Mouse (Mus musculus) embryonic facial prominence, embryonic 15.5 days (tissue): ENCODE measurements around the gene Gm4894. TPM values are rescaled to one million over a fixed set of nuclear protein-coding genes. Genes with fewer than 3 reads are reported as not detected.

Experiments
- ATAC-seq: fragments of 200-750 bp; cut with Nextera tagmentation; 2 replicates; pipeline ENCODE4 v1.8.0; 2017; ENCODE audit warnings: low read depth, moderate TSS enrichment; ENCODE audit not compliant: insufficient number of reproducible peaks, low FRiP score, low TSS enrichment
- H3K27ac ChIP-seq: fragments of 300-500 bp; sonication (generic); replicated peaks from 2 replicates; pipeline ENCODE4 v1.5.1; 2015; ENCODE audit warnings: mild to moderate bottlenecking, inconsistent platforms
- H3K27me3 ChIP-seq: fragments of 300-500 bp; sonication (generic); 2 replicates; pipeline ENCODE4 v1.6.1; 2015; ENCODE audit warnings: inconsistent platforms
- H3K36me3 ChIP-seq: fragments of 300-500 bp; sonication (generic); 2 replicates; pipeline ENCODE4 v1.6.1; 2015; ENCODE audit warnings: mild to moderate bottlenecking, inconsistent platforms
- H3K4me1 ChIP-seq: fragments of 300-500 bp; sonication (generic); 2 replicates; pipeline ENCODE4 v1.6.1; 2015; ENCODE audit warnings: inconsistent platforms
- H3K4me2 ChIP-seq: fragments of 300-500 bp; sonication (generic); replicated peaks from 2 replicates; pipeline ENCODE4 v1.6.1; 2015; ENCODE audit warnings: mild to moderate bottlenecking, inconsistent platforms
- H3K4me3 ChIP-seq: fragments of 300-500 bp; sonication (generic); replicated peaks from 2 replicates; pipeline ENCODE4 v1.5.1; 2015; ENCODE audit warnings: mild to moderate bottlenecking, inconsistent platforms
- H3K9ac ChIP-seq: fragments of 300-500 bp; sonication (generic); 2 replicates; pipeline ENCODE4 v1.6.1; 2015; ENCODE audit warnings: inconsistent platforms
- H3K9me3 ChIP-seq: fragments of 300-500 bp; sonication (generic); replicated peaks from 2 replicates; pipeline ENCODE4 v1.6.1; 2016; ENCODE audit warnings: inconsistent platforms
- WGBS: fragments of 180-500 bp; shearing (Covaris S2); methylation state at CpG from one replicate; pipeline ENCODE4 v1.1.7; 2015; 5-methylcytosine and 5-hydroxymethylcytosine counted together
- polyA plus RNA-seq: library from polyadenylated mRNA; unstranded; fragments of >200 nt; fragmentation: Nextera tagmentation; extraction: Ambion mirVana; gene quantifications from 2 replicates; pipeline ENCODE4 v1.2.1, GENCODE M21; 2015

The Gm4894 gene
- polyA plus RNA-seq, 1 experiment from 2014 or later: not detected

GRCm38 (mm10) chr9:49275976-49276375 lies 25.6 kb downstream of the Gm4894 start:
- Histone ChIP-seq H3K27me3 (no peaks in the 10 kb centered on the region), H3K4me2 (no peak overlapping the region), H3K9ac (no peak overlapping the region), H3K36me3 (no peaks in the 10 kb centered on the region), H3K27ac (no peak overlapping the region), H3K4me1 (no peaks in the 10 kb centered on the region; the same call in 1 of the 2 replicates), H3K4me3 (no peak overlapping the region), H3K9me3 (no peaks in the 10 kb centered on the region)
- 32% methylated on average over 4 of the region's 4 CpGs for WGBS
- no peak for ATAC-seq

GRCm38 (mm10) chr9:49276542-49277334 lies 26.4 kb downstream of the Gm4894 start:
- Histone ChIP-seq H3K36me3 (no peaks in the 10 kb centered on the region), H3K27me3 (no peaks in the 10 kb centered on the region), H3K9ac (no peak overlapping the region), H3K9me3 (no peaks in the 10 kb centered on the region), H3K4me2 (no peak overlapping the region), H3K4me3 (no peak overlapping the region), H3K27ac (no peak overlapping the region), H3K4me1 (no peaks in the 10 kb centered on the region; the same call in 1 of the 2 replicates)
- 76% methylated on average over 11 of the region's 11 CpGs for WGBS
- no peak for ATAC-seq

GRCm38 (mm10) chr9:49295101-49295500 lies 44.8 kb downstream of the Gm4894 start:
- ATAC-seq: no peak
- Histone ChIP-seq H3K4me3 (no peak overlapping the region), H3K4me2 (no peak overlapping the region), H3K36me3 (no peaks in the 10 kb centered on the region), H3K4me1 (no peaks in the 10 kb centered on the region), H3K27ac (no peak overlapping the region), H3K9ac (no peak overlapping the region), H3K9me3 (no peaks in the 10 kb centered on the region), H3K27me3 (no peaks in the 10 kb centered on the region)
- 77% methylated on average over 1 of the region's 1 CpGs for WGBS

- Histone ChIP-seq H3K4me1 (no peaks in the 10 kb centered on the region), H3K9me3 (no peaks in the 10 kb centered on the region), H3K27me3 (no peaks in the 10 kb centered on the region), H3K27ac (no peak overlapping the region), H3K36me3 (no peaks in the 10 kb centered on the region), H3K9ac (no peak overlapping the region), H3K4me2 (no peak overlapping the region), H3K4me3 (no peak overlapping the region)
- 74% methylated on average over 3 of the region's 3 CpGs for WGBS
- ATAC-seq: no peak
Measured at GRCm38 (mm10) chr9:49307576-49307975, 57.2 kb downstream of the Gm4894 start.

- no peak overlapping the region for H3K4me2 ChIP-seq
- H3K9me3 ChIP-seq: no peaks in the 10 kb centered on the region
- no peak overlapping the region for H3K27ac ChIP-seq
- WGBS: 56% methylated on average over 4 of the region's 4 CpGs
- ATAC-seq: no peak
- H3K4me3 ChIP-seq: no peak overlapping the region
- no peaks in the 10 kb centered on the region for H3K4me1 ChIP-seq
- no peak overlapping the region for H3K9ac ChIP-seq
- no peaks in the 10 kb centered on the region for H3K27me3 ChIP-seq
- H3K36me3 ChIP-seq: no peaks in the 10 kb centered on the region
Measured at GRCm38 (mm10) chr9:49310821-49311220, 60.5 kb downstream of the Gm4894 start.

- Histone ChIP-seq H3K4me3 (no peak overlapping the region), H3K9me3 (no peaks in the 10 kb centered on the region), H3K36me3 (no peaks in the 10 kb centered on the region), H3K9ac (no peak overlapping the region), H3K4me1 (no peaks in the 10 kb centered on the region), H3K27me3 (no peaks in the 10 kb centered on the region), H3K4me2 (no peak overlapping the region), H3K27ac (no peak overlapping the region)
- no peak for ATAC-seq
Measured at GRCm38 (mm10) chr9:49318638-49319037, 68.3 kb downstream of the Gm4894 start.

Other genes with a start within 250 kb of the Gm4894 start
- 35.6 and 37.3 TPM in 2 replicates for gene Zw10, start 194.9 kb upstream of the Gm4894 start, polyA plus RNA-seq
- 0.75 and 1.2 TPM in 2 replicates for gene Tmprss5, start 169.3 kb upstream of the Gm4894 start, polyA plus RNA-seq
- gene Drd2, start 90.1 kb downstream of the Gm4894 start, polyA plus RNA-seq: 0.22 and 0.48 TPM in 2 replicates
- 0.08 and 0.13 TPM in 2 replicates for gene Ankk1, start 176.5 kb downstream of the Gm4894 start, polyA plus RNA-seq
- gene Ttc12, start 235.7 kb downstream of the Gm4894 start, polyA plus RNA-seq: 3.2 and 3.9 TPM in 2 replicates